In the genomic region with DNA sequence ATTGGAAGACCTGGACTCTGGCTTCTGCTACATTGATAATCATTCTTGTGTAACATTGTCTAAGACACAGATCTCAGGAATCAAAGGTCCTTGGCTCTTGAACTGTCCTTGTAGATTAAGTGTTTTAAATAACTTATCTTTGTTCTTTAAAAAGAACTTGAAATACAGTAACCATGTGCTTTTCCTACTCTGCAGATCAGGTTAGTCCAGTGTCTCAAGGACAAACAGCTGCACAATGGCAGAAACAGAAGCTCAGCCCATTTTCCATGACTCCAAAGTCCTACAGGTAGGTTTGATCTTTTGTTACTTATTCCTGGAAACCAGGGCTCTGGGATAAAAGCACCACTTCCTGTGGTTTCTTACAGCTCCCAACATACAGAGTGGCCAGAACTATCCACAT, we compare ENCODE assay signal across 22 mouse cellular contexts.
"Had no signal": no experiment of that assay in that cellular context is flagged by ENCODE, and none has a peak within 500 bp of the region (broad histone marks: within the 10 kb centered on the region; RNA-seq: fewer than 3 reads in every experiment).

No protein-coding gene starts in this region.

- H3K4me1 ChIP-seq: heart, embryonic 10.5 days; heart, embryonic 12.5 days; hindbrain, embryonic 10.5 days; hindbrain, embryonic 12.5 days; limb, embryonic 13.5 days; limb, embryonic 15.5 days; liver, embryonic 12.5 days had no signal

- H3K4me2 ChIP-seq: heart, embryonic 12.5 days; hindbrain, embryonic 12.5 days; hindbrain, embryonic 14.5 days; limb, embryonic 13.5 days; limb, embryonic 15.5 days; liver, embryonic 12.5 days had no signal

- ATAC-seq: hindbrain, embryonic 16.5 days; inflammation-experienced regulatory T-cells, adult 6 months; liver, embryonic 12.5 days had no signal

- H3K9me3 ChIP-seq: heart, embryonic 10.5 days; heart, embryonic 12.5 days; hindbrain, embryonic 10.5 days; hindbrain, embryonic 12.5 days; limb, embryonic 13.5 days; limb, embryonic 15.5 days; liver, embryonic 12.5 days had no signal

- H3K36me3 ChIP-seq: heart, embryonic 10.5 days; heart, embryonic 12.5 days; hindbrain, embryonic 10.5 days; hindbrain, embryonic 12.5 days; limb, embryonic 13.5 days; limb, embryonic 15.5 days; liver, embryonic 12.5 days had no signal

- H3K4me3 ChIP-seq: gastrocnemius, adult 2 months; heart, embryonic 10.5 days; heart, embryonic 12.5 days; hindbrain, embryonic 10.5 days; hindbrain, embryonic 12.5 days; limb, embryonic 13.5 days; limb, embryonic 15.5 days; liver, embryonic 12.5 days had no signal

- H3K27me3 ChIP-seq: heart, embryonic 12.5 days; hindbrain, embryonic 12.5 days; limb, embryonic 13.5 days; limb, embryonic 15.5 days; liver, embryonic 12.5 days had no signal

- H3K27ac ChIP-seq: gastrocnemius, adult 2 months; heart, embryonic 10.5 days; hindbrain, embryonic 10.5 days; hindbrain, embryonic 12.5 days; hindbrain, embryonic 14.5 days; limb, embryonic 13.5 days; limb, embryonic 15.5 days; liver, embryonic 12.5 days; liver, embryonic 14.5 days had no signal

- H3K9ac ChIP-seq: heart, embryonic 12.5 days; hindbrain, embryonic 12.5 days; hindbrain, embryonic 14.5 days; limb, embryonic 13.5 days; limb, embryonic 15.5 days; liver, embryonic 12.5 days; liver, embryonic 14.5 days had no signal

- DNase-seq: gastrocnemius, adult 2 months; gastrocnemius, postnatal 10 days; gastrocnemius, postnatal 25 days; heart, adult 18-20 months; heart, postnatal 10 days; heart, postnatal 4 days; kidney, adult 11 months; kidney, postnatal 14 days; layer of hippocampus, adult 9-11 months; layer of hippocampus, postnatal 36 days; left cerebral cortex, postnatal 4 days had no signal
